24 mouse cellular contexts compared by ENCODE assay signal in the genomic region with DNA sequence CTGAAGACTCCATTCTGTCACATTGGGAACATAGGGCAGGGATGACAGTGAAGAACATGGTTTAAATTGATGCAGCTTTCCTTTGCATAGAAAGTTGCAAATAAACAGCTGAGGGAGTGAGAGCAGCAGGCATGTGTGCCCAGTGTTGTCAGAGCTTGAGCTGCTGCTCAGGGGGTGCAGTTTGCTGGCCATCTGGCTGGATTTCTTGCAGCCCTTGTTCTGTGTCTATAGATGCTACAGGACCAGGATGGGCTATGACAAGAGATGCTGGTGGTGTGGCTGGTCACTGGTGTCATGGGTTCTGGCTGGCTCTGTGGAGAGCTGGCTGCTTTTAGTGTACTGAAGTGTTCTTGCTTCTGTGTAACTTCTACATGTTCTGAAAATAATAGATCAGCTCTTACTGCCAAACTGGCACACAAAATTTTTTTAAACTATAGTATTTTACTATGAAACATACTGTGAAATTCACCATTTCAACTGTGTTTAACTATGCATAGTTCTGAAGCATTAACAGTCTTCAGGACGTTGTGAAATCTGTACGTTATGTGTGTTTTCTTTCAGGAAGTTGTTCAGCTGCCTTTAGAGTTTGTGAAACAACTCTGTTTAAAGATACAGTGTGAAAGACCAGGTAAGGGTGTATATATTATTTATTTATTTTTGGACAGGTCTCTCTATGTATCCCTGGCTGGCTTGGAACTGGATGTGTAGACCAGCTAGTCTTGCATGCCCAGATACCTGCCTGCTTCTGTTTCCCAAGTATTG. TPM values are rescaled to one million over a fixed set of nuclear protein-coding genes. Genes with fewer than 3 reads are reported as not detected.
"Had no signal": no experiment of that assay in that cellular context is flagged by ENCODE, and none has a peak within 500 bp of the region (broad histone marks: within the 10 kb centered on the region; RNA-seq: fewer than 3 reads in every experiment).

No protein-coding gene starts in this region.

- H3K9ac ChIP-seq: limb, embryonic 13.5 days; liver, embryonic 12.5 days; liver, embryonic 15.5 days; lung, embryonic 15.5 days; neural tube, embryonic 12.5 days; neural tube, embryonic 15.5 days had no signal

- H3K4me3 ChIP-seq: limb, embryonic 10.5 days; limb, embryonic 13.5 days; liver, embryonic 12.5 days; liver, embryonic 15.5 days; lung, embryonic 15.5 days; neural tube, embryonic 12.5 days; neural tube, embryonic 15.5 days had no signal

- H3K9me3 ChIP-seq: limb, embryonic 10.5 days; limb, embryonic 13.5 days; liver, embryonic 12.5 days; liver, embryonic 15.5 days; lung, embryonic 15.5 days; neural tube, embryonic 12.5 days; neural tube, embryonic 15.5 days had no signal

- H3K4me2 ChIP-seq: limb, embryonic 13.5 days; liver, embryonic 12.5 days; liver, embryonic 15.5 days; lung, embryonic 15.5 days; midbrain, embryonic 11.5 days; neural tube, embryonic 12.5 days; neural tube, embryonic 15.5 days had no signal

- DNase-seq: kidney, adult 18-20 months; kidney, adult 9 months; kidney, postnatal 25 days; layer of hippocampus, adult 9-11 months; layer of hippocampus, postnatal 36 days; liver; lung, adult 18-20 months; midbrain, embryonic 14.5 days; right cerebral cortex, adult 18-20 months; right cerebral cortex, postnatal 14 days; right cerebral cortex, postnatal 4 days; thymus, adult 2 months; thymus, postnatal 25 days had no signal

- ATAC-seq: intestine, embryonic 16.5 days; liver, embryonic 12.5 days had no signal

- H3K27ac ChIP-seq: limb, embryonic 10.5 days; limb, embryonic 13.5 days; liver, embryonic 12.5 days; liver, embryonic 15.5 days; lung, embryonic 15.5 days; macrophage; neural tube, embryonic 12.5 days; neural tube, embryonic 15.5 days; stomach, postnatal 0 days had no signal

- H3K4me1 ChIP-seq: limb, embryonic 10.5 days; limb, embryonic 13.5 days; neural tube, embryonic 12.5 days; neural tube, embryonic 15.5 days had no signal

- H3K27me3 ChIP-seq: limb, embryonic 13.5 days; liver, embryonic 12.5 days; liver, embryonic 15.5 days; lung, embryonic 15.5 days; neural tube, embryonic 12.5 days; neural tube, embryonic 15.5 days had no signal

RNA-seq across cellular contexts. Expression of a gene that starts 59.7 kb away (rescaled TPM):
- polyA plus RNA-seq: thymus, adult 2 months had no signal
